Mouse (Mus musculus): ENCODE data around the gene Sp110. TPM values are rescaled to one million over a fixed set of nuclear protein-coding genes. Genes with fewer than 3 reads are reported as not detected.
"Not testable (repeated sequence)": the region's sequence is repeated elsewhere in the genome, so short reads cannot be mapped to it uniquely, and the experiment has no call there.

The Sp110 gene
- polyA plus RNA-seq, 1 experiment from 2014 or later: 0.95 TPM

- H3K27me3 ChIP-seq (replicated peaks; ENCODE audit: control insufficient read depth, insufficient read depth, low read length); H3K27ac ChIP-seq (ENCODE audit: low read depth, low read length); H3K4me3 ChIP-seq (ENCODE audit: low read length); H3K4me2 ChIP-seq (ENCODE audit: low read length); H3K9ac ChIP-seq (ENCODE audit: low read depth, low read length); H3K4me1 ChIP-seq (ENCODE audit: control insufficient read depth, insufficient read depth, low read depth, low read length); H3K36me3 ChIP-seq (ENCODE audit: control insufficient read depth, insufficient read depth, low read length); ATAC-seq; H3K9me3 ChIP-seq (ENCODE audit: control insufficient read depth, low read length): not testable (repeated sequence)
- 80% methylated on average over 2 of the region's 3 CpGs for WGBS
Observed at GRCm38 (mm10) chr1:85575376-85575775, 23.2 kb downstream of the Sp110 start, which contains the start of gene G530012D18Rik. G530012D18Rik (plus strand) TSS chr1:85575676.

DNA sequence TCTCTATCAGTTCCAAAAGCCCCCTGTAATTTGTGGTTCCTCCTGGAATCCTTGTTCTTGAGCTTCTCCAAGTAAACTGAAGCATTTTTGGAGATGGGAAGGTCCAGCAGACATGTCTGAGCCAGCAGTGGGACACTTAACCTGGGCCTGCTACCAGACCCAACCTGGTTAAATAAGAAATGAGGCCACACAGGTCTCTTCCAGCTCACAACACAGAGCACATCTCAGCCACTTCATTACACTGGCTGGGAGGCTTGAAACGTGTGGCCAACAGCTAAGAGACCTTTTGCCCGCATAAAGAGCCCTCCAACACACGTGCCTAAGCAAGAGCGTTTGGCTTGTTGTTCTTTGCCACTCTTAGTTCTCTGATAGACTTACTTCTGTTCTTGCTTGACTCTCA, 25.1 kb downstream of the Sp110 start:
- not testable (repeated sequence) for H3K27me3 ChIP-seq (replicated peaks; ENCODE audit: control insufficient read depth, insufficient read depth, low read length); ATAC-seq; H3K9me3 ChIP-seq (ENCODE audit: control insufficient read depth, low read length); H3K36me3 ChIP-seq (ENCODE audit: control insufficient read depth, insufficient read depth, low read length); H3K4me3 ChIP-seq (ENCODE audit: low read length); H3K4me1 ChIP-seq (ENCODE audit: control insufficient read depth, insufficient read depth, low read depth, low read length); H3K4me2 ChIP-seq (ENCODE audit: low read length); H3K9ac ChIP-seq (ENCODE audit: low read depth, low read length); H3K27ac ChIP-seq (ENCODE audit: low read depth, low read length)
- 69% methylated on average over 4 of the region's 4 CpGs for WGBS

DNA sequence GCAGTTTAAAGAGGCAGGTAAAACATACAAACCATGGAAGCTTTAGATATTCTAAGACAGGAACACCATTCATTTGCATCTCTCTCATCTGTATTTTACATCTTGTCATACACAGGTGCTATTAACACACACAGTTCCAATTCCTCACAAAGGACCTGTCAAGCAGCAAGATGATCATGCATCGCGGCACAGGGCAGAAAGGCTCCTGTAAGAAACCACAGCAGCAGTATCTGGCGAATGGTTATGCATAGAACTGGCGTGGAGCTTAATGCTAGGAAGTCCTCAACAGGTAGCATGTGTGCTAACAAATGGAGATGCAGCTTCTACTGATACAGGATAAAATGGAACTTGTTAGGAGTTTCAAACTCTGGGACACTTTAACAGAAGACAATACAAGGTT, 43.4 kb downstream of the Sp110 start:
- not testable (repeated sequence) for H3K36me3 ChIP-seq (ENCODE audit: control insufficient read depth, insufficient read depth, low read length); H3K4me3 ChIP-seq (ENCODE audit: low read length); H3K27me3 ChIP-seq (replicated peaks; ENCODE audit: control insufficient read depth, insufficient read depth, low read length); H3K4me1 ChIP-seq (ENCODE audit: control insufficient read depth, insufficient read depth, low read depth, low read length); H3K9me3 ChIP-seq (ENCODE audit: control insufficient read depth, low read length); ATAC-seq; H3K9ac ChIP-seq (ENCODE audit: low read depth, low read length); H3K4me2 ChIP-seq (ENCODE audit: low read length); H3K27ac ChIP-seq (ENCODE audit: low read depth, low read length)
- 85% methylated on average over 4 of the region's 4 CpGs for WGBS

DNA sequence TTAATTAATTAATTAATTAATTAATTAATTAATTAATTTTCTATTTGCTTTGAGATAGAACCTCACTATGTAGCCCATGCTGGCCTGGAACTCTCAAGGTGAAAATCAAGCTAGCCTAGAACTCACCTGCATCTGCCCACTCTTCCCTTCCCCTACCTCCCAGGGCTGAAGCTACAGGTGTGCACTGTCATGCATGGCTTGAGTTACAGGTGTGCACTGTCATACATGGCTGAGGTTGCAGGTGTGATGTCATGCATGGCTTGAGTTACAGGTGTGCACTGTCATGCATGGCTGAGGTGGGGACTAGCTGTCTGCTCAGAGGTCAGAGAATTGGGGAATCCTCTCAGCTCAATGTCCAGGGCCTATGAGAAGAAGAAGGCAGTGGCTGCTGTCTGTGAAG, 52.2 kb downstream of the Sp110 start:
- not testable (repeated sequence) for H3K9me3 ChIP-seq (ENCODE audit: control insufficient read depth, low read length); H3K4me3 ChIP-seq (ENCODE audit: low read length); H3K9ac ChIP-seq (ENCODE audit: low read depth, low read length); ATAC-seq; H3K27me3 ChIP-seq (replicated peaks; ENCODE audit: control insufficient read depth, insufficient read depth, low read length); H3K36me3 ChIP-seq (ENCODE audit: control insufficient read depth, insufficient read depth, low read length); H3K27ac ChIP-seq (ENCODE audit: low read depth, low read length); H3K4me2 ChIP-seq (ENCODE audit: low read length); H3K4me1 ChIP-seq (ENCODE audit: control insufficient read depth, insufficient read depth, low read depth, low read length)

DNA sequence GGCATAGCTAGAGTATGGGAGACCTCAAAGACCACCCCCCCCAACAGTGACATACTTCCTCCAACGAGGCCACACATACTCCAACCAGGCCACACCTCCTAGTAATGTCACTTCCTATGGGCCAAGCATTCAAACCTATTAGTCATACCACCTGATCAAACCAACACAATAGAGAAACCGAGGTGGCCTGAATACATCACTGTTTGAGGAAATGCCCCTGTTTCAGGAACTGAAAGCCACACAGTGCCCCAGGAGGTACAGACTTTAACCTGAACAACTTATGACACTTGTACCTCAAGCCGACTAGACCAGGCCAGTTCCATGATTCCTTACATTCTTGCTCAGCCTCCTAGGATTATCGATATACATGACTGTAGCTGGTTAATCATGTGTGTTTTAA, 54.8 kb downstream of the Sp110 start:
- WGBS: 85% methylated on average over 3 of the region's 4 CpGs
- ATAC-seq; H3K36me3 ChIP-seq (ENCODE audit: control insufficient read depth, insufficient read depth, low read length): not testable (repeated sequence)

DNA sequence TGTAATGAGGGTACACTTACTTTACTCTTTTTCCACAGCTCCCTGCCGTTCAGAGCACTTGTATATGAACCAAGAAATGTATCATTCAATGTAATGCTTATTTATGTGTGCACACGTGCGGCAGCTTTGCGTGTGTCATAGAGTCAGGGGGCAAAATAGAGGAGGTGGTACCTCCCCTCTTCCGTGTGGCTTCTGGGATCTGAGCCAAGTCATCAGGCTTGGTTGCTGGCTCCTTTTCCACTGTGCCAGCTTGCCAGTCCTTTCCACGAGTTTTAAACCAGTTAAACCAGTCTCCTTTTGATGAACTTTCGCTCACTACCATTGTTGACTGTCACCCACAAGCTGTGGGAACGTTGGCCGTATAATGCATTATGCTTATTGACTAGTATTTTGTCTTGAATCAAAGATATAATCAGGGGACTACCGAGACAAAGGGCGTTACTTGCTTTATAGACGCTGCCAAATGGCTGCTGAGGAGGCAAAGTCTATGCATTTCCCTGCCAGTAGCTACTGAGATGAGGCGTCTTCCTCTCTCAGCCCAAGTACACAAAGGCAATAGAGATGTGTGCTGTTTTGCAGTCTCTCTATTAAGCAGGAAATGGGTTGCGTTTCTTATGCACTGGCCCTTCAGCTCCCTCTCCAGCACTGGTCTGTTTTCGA, 70.0 kb downstream of the Sp110 start:
- not testable (repeated sequence) for H3K4me1 ChIP-seq (ENCODE audit: control insufficient read depth, insufficient read depth, low read depth, low read length); H3K9me3 ChIP-seq (ENCODE audit: control insufficient read depth, low read length); H3K4me2 ChIP-seq (ENCODE audit: low read length); H3K27ac ChIP-seq (ENCODE audit: low read depth, low read length); ATAC-seq; H3K9ac ChIP-seq (ENCODE audit: low read depth, low read length); H3K36me3 ChIP-seq (ENCODE audit: control insufficient read depth, insufficient read depth, low read length); H3K27me3 ChIP-seq (replicated peaks; ENCODE audit: control insufficient read depth, insufficient read depth, low read length); H3K4me3 ChIP-seq (ENCODE audit: low read length)
- 74% methylated on average over 13 of the region's 15 CpGs for WGBS

More for the DNA sequence above, 54.8 kb downstream of the Sp110 start:
- not testable (repeated sequence) for H3K9ac ChIP-seq (ENCODE audit: low read depth, low read length); H3K4me3 ChIP-seq (ENCODE audit: low read length); H3K4me2 ChIP-seq (ENCODE audit: low read length); H3K4me1 ChIP-seq (ENCODE audit: control insufficient read depth, insufficient read depth, low read depth, low read length); H3K9me3 ChIP-seq (ENCODE audit: control insufficient read depth, low read length); H3K27me3 ChIP-seq (replicated peaks; ENCODE audit: control insufficient read depth, insufficient read depth, low read length); H3K27ac ChIP-seq (ENCODE audit: low read depth, low read length)

Other genes with a start within 250 kb of the Sp110 start
- not detected in 2 replicates for gene G530012D18Rik, start 23.1 kb downstream of the Sp110 start, polyA plus RNA-seq (2015; fragmentation: Nextera tagmentation; extraction: Ambion mirVana)
- gene Sp140, start 1.6 kb upstream of the Sp110 start, polyA plus RNA-seq (2015; fragmentation: Nextera tagmentation; extraction: Ambion mirVana): 0.50 and 0.80 TPM in 2 replicates
- gene Sp100, start 51.2 kb upstream of the Sp110 start, polyA plus RNA-seq (2015; fragmentation: Nextera tagmentation; extraction: Ambion mirVana): 0.45 and 1.2 TPM in 2 replicates
- gene A630001G21Rik, start 179.8 kb upstream of the Sp110 start, polyA plus RNA-seq (2015; fragmentation: Nextera tagmentation; extraction: Ambion mirVana): 0.29 and 0.59 TPM in 2 replicates
- 42.3 and 47.9 TPM in 2 replicates for gene Cab39, start 194.6 kb upstream of the Sp110 start, polyA plus RNA-seq (2015; fragmentation: Nextera tagmentation; extraction: Ambion mirVana)